Mouse (Mus musculus) kidney, adult 11 months (tissue): ENCODE measurements at regions not wholly inside any gene's neighbourhood (a gene's known extent, or its start where the extent isn't known, plus 50 kb on each side); places are given as distances from the start of the nearest gene placed in this dataset.
A peak's percentile ranks its signal among the peaks of the same experiment; 100 is the strongest.

ENCODE experiments used
- DNase-seq: peaks from one replicate; pipeline ENCODE4 v3.0.0; 2022

GRCm38 (mm10) chr3:66738201-66739062 is 242.8 kb upstream of the Rsrc1 start:
- no peak for DNase-seq

DNA sequence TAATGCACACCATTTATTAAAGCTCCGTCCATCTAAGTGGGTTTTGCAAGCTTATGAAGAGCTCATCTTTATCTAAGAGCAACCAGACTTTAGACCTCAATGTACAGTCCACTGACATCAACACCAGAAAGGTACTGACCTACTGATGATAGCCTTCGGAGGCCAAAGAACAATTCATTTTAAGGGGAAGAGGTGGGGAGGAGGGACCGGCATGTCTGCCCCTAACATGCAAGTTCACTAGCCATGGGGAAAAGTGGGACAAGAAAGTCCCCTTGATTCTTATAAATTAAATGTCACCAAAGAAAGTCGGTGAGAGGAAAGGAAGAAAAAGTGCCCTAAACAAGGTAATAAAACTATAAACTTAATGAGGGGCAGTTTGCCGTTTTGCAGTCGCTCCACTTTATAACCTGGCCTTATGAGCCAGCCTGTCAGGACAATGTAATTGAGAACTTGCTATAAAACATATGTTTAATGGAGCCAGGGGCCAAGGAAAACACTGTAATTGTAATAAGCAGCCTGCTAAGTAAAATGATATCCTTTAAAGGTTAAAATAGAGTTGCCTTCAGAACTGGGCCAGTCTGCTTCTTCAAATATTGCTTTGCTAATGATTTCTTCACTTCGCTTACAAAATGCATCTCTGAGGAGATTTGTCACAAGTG is 241.7 kb upstream of the Rsrc1 start:
- no peak for DNase-seq

GRCm38 (mm10) chr3:66744133-66744913 is 236.9 kb upstream of the Rsrc1 start:
- no peak for DNase-seq

DNA sequence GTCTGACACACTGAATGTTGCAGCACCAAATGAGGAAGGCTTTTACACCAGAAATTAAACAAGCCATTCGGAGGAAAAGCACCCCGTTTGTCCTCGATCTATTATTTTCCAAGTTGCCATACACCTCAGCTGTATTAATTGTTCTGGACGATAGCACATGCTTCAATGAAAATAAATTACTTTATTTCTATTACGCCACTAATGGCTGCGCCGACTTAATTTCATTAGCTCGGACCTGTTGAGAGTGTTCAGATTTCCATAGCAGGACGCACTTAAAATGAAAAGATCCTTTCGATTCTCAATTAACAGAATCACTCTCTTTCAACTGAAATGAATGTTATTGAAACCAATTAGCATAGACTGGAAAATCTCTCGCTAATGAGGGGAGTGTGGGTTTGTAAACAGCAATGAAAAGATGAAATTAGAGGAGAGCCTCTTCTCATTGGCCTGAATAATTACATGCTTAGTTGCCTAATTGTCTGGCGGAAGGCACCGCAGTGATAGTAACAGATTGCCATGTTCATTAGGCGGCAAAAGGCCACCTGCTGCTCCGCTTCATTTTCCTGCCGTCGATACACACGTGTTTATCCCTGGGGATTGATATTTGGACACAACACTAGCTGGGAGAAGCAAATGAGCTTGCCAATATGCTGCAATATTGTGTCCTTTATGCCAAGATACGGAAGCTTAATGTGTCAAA is 234.7 kb upstream of the Rsrc1 start:
- DNase-seq: no peak

DNA sequence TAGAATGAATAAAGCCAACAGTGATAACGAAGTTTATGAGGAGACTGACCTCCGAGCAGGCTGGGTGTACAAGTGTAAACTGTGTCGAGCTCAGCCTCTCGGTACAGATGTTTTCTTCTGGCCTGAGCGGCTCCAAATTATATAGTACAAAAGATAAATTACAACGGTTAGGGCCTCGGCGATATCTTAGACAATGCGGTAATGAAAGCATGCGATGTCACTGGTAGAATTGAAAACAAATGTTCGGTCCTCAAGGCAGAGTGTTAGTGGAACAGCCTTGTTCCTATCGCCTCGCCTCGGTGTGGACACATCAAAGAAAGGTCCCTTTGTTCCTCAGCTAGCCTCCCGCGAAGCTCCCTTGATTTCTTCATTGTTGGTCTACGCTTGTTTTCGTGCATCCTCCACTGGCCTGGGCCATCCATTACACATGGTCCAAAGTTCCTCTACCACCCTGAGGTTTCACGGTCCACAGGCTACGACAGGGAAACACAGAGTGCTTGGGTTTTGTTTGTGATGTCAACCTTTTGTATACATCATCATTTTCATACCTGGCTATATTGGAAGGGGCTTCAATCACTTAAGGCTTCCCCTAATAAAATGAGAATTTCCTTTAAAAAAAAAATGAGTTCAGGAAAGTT is 234.0 kb upstream of the Rsrc1 start:
- DNase-seq: no peak

- no peak for DNase-seq
These were observed 223.0 kb upstream of the Rsrc1 start for GRCm38 (mm10) chr3:66758141-66758540.

DNA sequence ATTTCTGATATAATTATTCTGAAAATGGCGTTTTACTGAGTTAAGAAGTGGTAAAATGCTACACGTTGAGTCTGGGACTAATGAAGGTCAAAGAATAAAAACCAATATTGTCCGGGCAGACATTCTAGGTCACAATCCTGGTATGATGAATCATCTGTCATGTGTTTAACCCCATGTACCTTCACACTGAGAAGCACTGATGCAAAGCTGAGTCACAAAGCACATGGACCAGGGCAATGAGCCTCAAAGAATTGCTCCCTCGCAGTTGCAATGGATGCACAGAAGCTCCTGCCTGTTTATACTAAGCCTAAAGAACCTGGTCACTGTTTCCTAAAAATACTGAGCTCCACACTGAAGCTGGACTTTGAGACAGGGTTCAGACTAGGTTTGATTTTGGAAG is 221.3 kb upstream of the Rsrc1 start:
- DNase-seq: no peak

GRCm38 (mm10) chr3:66762446-66762845 is 218.7 kb upstream of the Rsrc1 start:
- DNase-seq: no peak

GRCm38 (mm10) chr3:66797351-66798010 is 183.7 kb upstream of the Rsrc1 start:
- peak; percentile 29 for DNase-seq

- DNase-seq: no peak
These were observed 182.9 kb upstream of the Rsrc1 start for GRCm38 (mm10) chr3:66798292-66798691.

DNA sequence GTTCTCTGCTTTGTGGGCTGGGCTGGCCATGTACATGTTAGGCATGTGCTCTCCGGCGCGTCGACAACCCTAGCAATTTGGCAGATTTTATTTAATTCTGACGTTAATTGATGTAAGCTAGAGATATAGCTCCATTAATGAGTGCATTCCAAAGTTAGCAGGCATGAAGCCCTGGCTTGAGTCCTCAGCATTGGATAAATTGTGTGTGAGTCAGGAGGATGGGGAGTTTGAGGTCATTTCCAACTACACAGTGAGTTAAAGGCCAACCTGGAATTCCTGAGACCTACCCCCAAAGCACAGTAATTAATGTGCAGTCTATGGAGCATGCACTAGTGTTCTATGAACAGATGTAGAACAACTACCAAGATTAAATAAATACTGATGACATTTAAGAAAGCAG is 178.7 kb upstream of the Rsrc1 start:
- DNase-seq: no peak

DNA sequence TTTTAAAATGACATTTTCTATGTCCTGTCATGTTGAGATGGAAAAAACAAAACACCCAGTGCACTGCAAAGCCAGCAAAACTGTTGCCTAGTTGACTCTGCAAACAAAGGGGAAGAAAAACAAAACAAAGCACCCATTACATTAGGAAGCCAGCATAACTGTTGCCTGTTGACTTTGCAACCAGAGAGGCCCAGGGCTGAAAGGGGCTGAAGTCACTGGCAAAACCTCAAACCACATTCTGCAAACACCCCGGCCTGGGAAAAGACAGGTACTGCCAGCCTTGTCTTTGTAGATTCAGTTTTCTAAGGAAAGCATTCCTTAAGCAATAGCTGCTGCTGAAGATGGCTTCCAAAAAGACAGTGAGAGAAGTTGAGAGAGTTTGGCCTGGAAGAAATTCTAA is 175.0 kb upstream of the Rsrc1 start:
- DNase-seq: no peak

DNA sequence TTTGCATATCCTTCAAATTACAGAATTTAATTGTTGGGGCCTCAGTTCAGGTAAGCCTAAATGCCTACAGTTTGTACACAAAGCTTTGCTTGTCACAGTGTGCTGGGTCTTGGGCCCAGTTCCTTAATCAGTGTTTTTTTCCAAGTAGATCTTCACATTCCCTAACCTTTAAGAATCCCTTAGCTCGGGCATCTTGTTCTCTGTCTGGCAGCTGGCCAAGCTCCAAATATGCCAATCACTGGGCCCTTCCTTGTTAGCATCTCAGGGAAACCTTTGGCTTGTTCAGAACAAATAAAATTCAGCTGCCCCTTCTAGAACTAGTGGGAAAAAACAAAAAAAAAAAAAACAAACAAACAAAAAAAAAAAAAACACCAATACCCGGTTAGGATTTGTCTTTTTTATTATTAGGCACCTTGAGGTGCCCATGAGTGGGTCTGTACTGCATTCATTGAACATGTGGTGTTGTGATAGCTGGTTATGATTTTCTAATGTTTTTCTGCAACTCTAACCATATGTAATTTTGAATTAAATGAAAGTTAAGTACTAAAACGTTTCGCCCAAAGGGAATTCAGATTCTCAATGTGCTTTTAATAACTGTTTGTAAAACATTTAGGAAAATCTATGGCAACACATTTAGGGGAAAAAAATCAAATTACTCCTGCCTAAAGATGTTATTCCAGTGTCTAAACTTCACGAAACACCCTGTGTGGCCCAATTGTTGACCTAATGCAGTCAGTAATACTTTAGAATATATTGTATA is 168.3 kb upstream of the Rsrc1 start:
- no peak for DNase-seq

- no peak for DNase-seq
These were observed 155.4 kb upstream of the Rsrc1 start for GRCm38 (mm10) chr3:66825761-66826160.
